Mouse (Mus musculus): ENCODE data around the gene Tppp3.

Tppp3 gene

GRCm38 (mm10) chr8:105434136-105434535, 37.2 kb downstream of the Tppp3 start:
- no peak for DNase-seq (ENCODE audit: extremely low read depth, insufficient read length, low spot score)

- no peak for DNase-seq (ENCODE audit: extremely low read depth, insufficient read length, low spot score)
Measured at GRCm38 (mm10) chr8:105433511-105433910, 37.8 kb downstream of the Tppp3 start.

GRCm38 (mm10) chr8:105433021-105433420, 38.3 kb downstream of the Tppp3 start:
- no peak for DNase-seq (ENCODE audit: extremely low read depth, insufficient read length, low spot score)

- DNase-seq (ENCODE audit: extremely low read depth, insufficient read length, low spot score) = no peak
Measured at GRCm38 (mm10) chr8:105431743-105432515, 39.4 kb downstream of the Tppp3 start.

GRCm38 (mm10) chr8:105426878-105427277, 44.4 kb downstream of the Tppp3 start:
- no peak for DNase-seq (ENCODE audit: extremely low read depth, insufficient read length, low spot score)

GRCm38 (mm10) chr8:105422006-105422405, 49.3 kb downstream of the Tppp3 start:
- DNase-seq (ENCODE audit: extremely low read depth, insufficient read length, low spot score) = no peak

- DNase-seq (ENCODE audit: extremely low read depth, insufficient read length, low spot score) = no peak
Measured at GRCm38 (mm10) chr8:105419800-105420199, 51.5 kb downstream of the Tppp3 start.

- no peak for DNase-seq (ENCODE audit: extremely low read depth, insufficient read length, low spot score)
Measured at GRCm38 (mm10) chr8:105418992-105419391, 52.3 kb downstream of the Tppp3 start.
